Mouse (Mus musculus) gastrocnemius, postnatal 4 days (tissue): Measurements from ENCODE around the gene Olfr31. TPM values are rescaled to one million over a fixed set of nuclear protein-coding genes. Genes with fewer than 3 reads are reported as not detected.

Experiments
- DNase-seq, 2 experiments: peaks; one replicate each; pipeline ENCODE4 v3.0.0; 2021 to 2022; ENCODE audit warnings: low spot score in 2 of 2, mixed read lengths in 2 of 2
- long read RNA-seq, 2 experiments: library from polyadenylated mRNA; stranded (forward); transcript quantifications; one replicate each; pipeline ENCODE4 v2.0.0; 2021
- total RNA-seq, 2 experiments: library from RNA; stranded (reverse); gene quantifications; 2 replicates each; pipeline ENCODE4 v1.2.3; 2021

Olfr31 gene
- not detected for total RNA-seq
- long read RNA-seq, experiment 1 = 0 reads
- long read RNA-seq, experiment 2 = 0 reads

- no peak for DNase-seq
Measured at GRCm38 (mm10) chr14:14322528-14322927, at the start of gene Olfr31. TSS of gene Olfr31 (plus strand) at chr14:14322828.

- peak in 1 of 2 experiments; percentile 22 for DNase-seq
Measured at GRCm38 (mm10) chr14:14294426-14294825, 28.2 kb upstream of the Olfr31 start.

DNA sequence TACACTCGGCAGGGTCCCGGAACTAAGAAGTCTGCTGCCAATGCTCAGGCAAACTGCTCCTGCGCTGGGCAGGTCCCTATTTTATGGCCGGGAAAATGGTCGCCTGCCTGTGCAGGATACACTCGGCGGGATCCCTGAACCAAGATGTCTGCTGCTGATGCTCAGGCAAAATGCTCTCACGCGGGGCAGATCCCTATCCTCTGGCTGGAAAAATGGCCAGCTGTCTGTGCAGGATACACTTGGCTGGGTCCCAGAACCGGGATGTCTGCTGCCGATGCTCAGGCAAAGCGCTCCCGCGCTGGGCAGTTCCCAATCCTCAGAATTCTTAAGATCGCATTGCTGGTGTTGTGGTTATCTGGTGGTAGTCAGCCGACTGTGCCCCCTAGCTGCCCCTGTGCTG, 13.7 kb upstream of the Olfr31 start:
- no peak for DNase-seq

GRCm38 (mm10) chr14:14309416-14309815, 13.2 kb upstream of the Olfr31 start:
- no peak for DNase-seq

GRCm38 (mm10) chr14:14345113-14345871, 22.7 kb downstream of the Olfr31 start:
- DNase-seq = peak; percentile 90 to 96

DNA sequence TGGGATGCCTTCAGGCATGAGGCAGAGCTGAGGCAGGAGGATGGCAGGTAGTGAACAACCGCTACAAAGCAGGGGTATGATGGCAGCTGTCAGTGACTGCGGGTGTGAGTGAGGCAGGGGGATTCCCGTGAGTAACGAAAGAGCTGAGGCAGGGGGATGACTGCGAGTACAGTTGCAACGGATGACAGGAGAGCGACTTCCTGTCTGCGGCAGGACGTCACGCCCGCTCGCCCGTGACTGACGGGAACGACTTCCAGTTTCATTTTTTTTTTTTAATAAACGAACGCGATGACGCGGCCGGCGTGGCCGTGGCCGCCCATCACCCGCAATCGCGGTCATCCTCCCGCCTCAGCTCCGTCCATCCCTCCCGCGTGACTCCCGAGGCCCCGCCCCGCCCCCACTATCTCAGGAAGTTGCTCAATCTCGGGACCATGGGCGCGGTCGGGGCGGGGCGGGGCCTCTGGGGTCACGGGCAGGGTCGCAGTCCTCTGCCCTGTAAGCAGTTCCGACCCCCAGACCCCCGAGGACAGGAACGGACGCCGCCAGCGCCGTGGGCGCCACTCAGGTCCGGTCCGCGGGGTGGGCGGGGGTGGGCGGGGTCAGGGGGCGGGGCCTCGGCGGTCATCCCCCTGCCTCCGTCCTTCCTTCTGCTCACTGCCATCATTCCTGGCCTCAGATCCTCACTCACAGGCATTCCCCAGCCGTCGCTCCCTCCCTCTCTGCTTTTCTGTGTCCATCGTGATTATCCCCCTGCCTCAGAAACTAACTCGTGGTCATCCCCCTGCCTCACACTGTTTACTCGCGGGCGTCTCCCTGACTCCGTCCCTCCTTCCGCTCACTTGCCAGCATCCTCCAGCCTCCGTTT, 23.6 kb downstream of the Olfr31 start, which contains the start of gene Il3ra:
Il3ra (plus strand) TSS at position 328 of the 865 bp plus-strand sequence.
- DNase-seq = peak; percentile 70 to 83

DNA sequence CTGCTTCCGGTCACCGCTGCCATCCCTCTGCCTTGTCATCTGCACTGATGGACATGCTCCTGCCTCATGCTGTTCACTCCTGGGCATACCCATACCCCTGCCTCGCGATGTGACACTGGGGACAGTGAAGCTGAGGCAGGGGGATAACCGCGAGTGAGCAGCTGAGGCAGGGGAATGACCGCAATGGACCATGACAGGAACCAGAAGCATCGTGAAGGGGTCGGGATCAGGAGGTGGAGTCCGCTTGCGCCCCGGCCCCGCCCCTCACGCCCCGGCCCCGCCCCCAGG, 24.1 kb downstream of the Olfr31 start:
- no peak for DNase-seq

- peak; percentile 22 to 31 for DNase-seq
Measured at GRCm38 (mm10) chr14:14347151-14347835, 24.7 kb downstream of the Olfr31 start.

- DNase-seq = peak; percentile 18 to 27
Measured at GRCm38 (mm10) chr14:14347836-14348621, 25.4 kb downstream of the Olfr31 start.

GRCm38 (mm10) chr14:14348674-14349401, 26.2 kb downstream of the Olfr31 start:
- peak in 1 of 2 experiments; percentile 23 for DNase-seq

DNA sequence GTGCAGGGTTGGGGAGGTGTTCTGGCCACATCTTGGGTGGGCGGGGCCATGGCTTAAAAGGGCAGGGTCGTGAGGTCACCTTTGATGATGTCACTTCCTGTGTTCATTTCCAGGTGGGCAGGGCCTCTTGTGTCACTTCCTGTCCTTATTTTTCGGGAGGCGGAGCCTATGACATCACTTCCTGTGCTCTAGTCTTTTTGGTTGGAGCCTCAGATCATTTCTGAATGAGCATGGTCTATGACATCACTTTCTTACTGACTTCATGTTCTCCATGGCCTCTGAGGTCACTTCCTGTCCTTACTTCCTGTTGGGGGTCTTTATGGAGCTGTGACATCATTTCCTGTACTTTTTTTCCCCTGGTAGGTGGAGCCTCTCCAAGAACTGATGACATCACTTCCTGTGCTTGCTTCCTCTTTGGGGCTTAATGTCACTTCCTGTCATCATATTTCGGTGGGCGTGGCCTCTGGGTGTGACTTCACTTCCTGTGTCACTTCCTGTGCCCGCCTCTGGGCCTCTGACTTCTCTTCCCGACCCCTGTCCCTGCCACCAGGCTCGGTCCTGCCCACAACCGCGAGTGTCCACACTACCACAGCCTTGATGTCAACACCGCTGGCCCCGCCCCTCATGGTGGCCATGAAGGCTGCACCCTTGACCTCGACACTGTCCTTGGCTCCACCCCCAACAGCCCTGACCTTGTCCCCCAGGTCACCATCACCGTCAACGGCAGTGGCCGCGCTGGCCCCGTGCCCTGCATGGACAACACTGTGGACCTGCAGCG, 27.0 kb downstream of the Olfr31 start:
- peak in 1 of 2 experiments; percentile 34 for DNase-seq

DNA sequence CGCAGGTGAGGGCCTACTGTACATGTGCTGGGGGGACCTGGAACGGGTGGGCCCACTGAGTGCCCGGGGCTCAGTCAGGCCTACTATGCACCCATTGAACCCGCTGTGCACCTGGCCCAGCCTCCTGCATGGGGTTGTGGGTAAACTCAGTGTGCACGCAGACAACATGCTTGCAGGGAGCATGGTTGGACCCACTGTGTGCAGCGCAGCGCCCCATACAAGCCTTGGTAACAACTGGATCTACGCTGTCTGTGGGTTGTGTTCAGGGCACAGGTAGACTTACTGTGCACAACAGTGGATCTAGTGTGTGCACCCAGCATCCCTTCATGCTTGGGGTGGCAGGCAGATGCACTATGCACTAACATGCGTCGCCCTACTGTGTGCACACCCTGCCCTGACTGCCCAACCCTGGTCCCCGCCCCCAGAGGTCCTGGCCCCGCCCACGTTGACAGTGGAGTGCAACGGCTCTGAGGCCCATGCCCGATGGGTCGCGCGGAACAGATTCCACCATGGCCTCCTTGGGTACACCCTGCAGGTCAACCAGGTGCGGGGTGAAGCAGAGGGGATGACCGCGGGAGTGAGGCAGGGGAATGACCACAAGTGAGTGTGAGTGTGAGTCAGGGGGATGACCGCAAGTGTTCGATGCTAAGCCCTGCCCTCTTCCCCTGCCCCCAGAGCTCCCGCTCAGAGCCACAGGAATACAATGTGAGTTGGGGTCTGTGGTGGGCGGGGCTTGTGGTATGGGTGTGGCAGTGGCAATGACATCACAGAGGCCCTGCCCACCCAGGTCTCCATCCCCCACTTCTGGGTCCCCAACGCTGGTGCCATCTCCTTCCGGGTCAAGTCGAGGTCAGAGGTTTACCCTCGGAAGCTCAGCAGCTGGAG, 27.9 kb downstream of the Olfr31 start:
- peak in 1 of 2 experiments; percentile 18 for DNase-seq

- DNase-seq = no peak
Measured at GRCm38 (mm10) chr14:14351148-14351455, 28.5 kb downstream of the Olfr31 start.

- no peak for DNase-seq
Measured at GRCm38 (mm10) chr14:14351721-14352590, 29.3 kb downstream of the Olfr31 start.

DNA sequence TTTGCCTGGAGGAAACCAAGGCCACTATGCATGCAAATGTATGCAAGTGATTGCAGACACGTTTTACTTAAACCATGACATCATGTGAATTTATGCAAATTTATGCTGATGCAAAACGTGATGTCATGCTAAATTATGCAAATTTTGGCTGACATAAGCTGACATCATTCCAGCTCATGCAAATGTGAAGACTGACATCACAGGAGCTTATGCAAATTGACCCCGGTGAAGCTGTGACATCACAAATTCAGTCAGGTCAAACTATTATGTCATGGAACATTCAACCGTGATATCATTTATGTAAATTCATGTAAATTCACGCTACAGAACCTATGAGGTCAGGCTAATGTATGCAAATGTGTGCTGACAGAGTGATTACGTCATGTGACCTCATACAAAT, 30.0 kb downstream of the Olfr31 start:
- no peak for DNase-seq

GRCm38 (mm10) chr14:14353081-14353732, 30.6 kb downstream of the Olfr31 start:
- no peak for DNase-seq
